ENCODE assay signal across 14 mouse cellular contexts in the genomic region with DNA sequence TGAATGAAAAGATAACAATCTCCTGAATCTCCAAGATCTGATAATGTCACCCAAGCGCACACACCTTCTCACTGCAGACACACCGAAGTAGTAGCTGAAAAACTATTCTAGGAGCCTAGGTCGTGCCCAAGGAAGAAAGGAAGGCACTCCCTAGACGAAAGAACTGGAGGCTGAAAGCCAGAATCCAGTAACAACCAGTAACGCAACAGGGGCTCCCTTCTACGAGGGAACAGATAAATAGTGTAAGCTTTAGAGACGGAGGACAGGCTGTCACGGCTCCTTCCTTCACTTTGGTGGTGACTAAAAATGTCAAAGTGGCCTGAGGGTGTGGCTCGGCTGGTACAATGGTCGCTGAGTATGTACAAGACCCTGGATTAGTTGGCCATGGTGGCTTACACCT.
"Had no signal": no experiment of that assay in that cellular context is flagged by ENCODE, and none has a peak within 500 bp of the region (broad histone marks: within the 10 kb centered on the region; RNA-seq: fewer than 3 reads in every experiment).

No protein-coding gene starts in this region.

- H3K36me3 ChIP-seq: kidney, embryonic 15.5 days; limb, embryonic 15.5 days; liver, embryonic 12.5 days had no signal

- H3K9ac ChIP-seq: kidney, embryonic 15.5 days; limb, embryonic 15.5 days; liver, embryonic 12.5 days; lung, embryonic 14.5 days had no signal

- H3K27ac ChIP-seq: kidney, embryonic 15.5 days; limb, embryonic 15.5 days; liver, embryonic 12.5 days; stomach, postnatal 0 days had no signal

- H3K4me2 ChIP-seq: kidney, embryonic 15.5 days; limb, embryonic 15.5 days; liver, embryonic 12.5 days; lung, embryonic 14.5 days; midbrain, embryonic 11.5 days had no signal

- DNase-seq: kidney, adult 2 months; kidney, postnatal 14 days; lung, embryonic 14.5 days; lung, postnatal 10 days; lung, postnatal 4 days; right cerebral cortex, adult 18-20 months; right cerebral cortex, postnatal 25 days; thymus, adult 18-20 months had no signal

- H3K9me3 ChIP-seq: kidney, embryonic 15.5 days; limb, embryonic 15.5 days; liver, embryonic 12.5 days had no signal

- H3K27me3 ChIP-seq: kidney, embryonic 15.5 days; limb, embryonic 15.5 days; liver, embryonic 12.5 days had no signal

- H3K4me3 ChIP-seq: kidney, embryonic 15.5 days; limb, embryonic 15.5 days; liver, embryonic 12.5 days; myocyte had no signal

- H3K4me1 ChIP-seq: liver, embryonic 12.5 days had no signal

- ATAC-seq: liver, embryonic 12.5 days had no signal
